Mouse (Mus musculus): ENCODE measurements around the gene 2610528J11Rik.

The 2610528J11Rik gene

GRCm38 (mm10) chr4:118542510-118543157, 15.8 kb downstream of the 2610528J11Rik start:
- DNase-seq (ENCODE audit: low spot score in 2 of 2), result no peak

- DNase-seq (ENCODE audit: low spot score in 2 of 2), result no peak
Observed at GRCm38 (mm10) chr4:118543158-118543530, 16.3 kb downstream of the 2610528J11Rik start.

GRCm38 (mm10) chr4:118543592-118544260, 16.9 kb downstream of the 2610528J11Rik start, which contains the start of gene Tmem125:
TSS of gene Tmem125 (minus strand) at chr4:118544044.
- DNase-seq (ENCODE audit: low spot score in 2 of 2), result no peak

GRCm38 (mm10) chr4:118544441-118545127, 17.8 kb downstream of the 2610528J11Rik start:
- no peak for DNase-seq (ENCODE audit: low spot score in 2 of 2)

- DNase-seq (ENCODE audit: low spot score in 2 of 2), result peak; percentile 67 to 77
Observed at GRCm38 (mm10) chr4:118547424-118548129, 20.8 kb downstream of the 2610528J11Rik start.

GRCm38 (mm10) chr4:118548130-118548480, 21.3 kb downstream of the 2610528J11Rik start:
- DNase-seq (ENCODE audit: low spot score in 2 of 2), result peak in 1 of 2 experiments; percentile 39

- no peak for DNase-seq (ENCODE audit: low spot score in 2 of 2)
Observed at GRCm38 (mm10) chr4:118553039-118553649, 26.3 kb downstream of the 2610528J11Rik start.

GRCm38 (mm10) chr4:118564062-118564925, 37.5 kb downstream of the 2610528J11Rik start:
- no peak for DNase-seq (ENCODE audit: low spot score in 2 of 2)

- no peak for DNase-seq (ENCODE audit: low spot score in 2 of 2)
Observed at GRCm38 (mm10) chr4:118564926-118565279, 38.1 kb downstream of the 2610528J11Rik start.

GRCm38 (mm10) chr4:118566161-118566676, 39.4 kb downstream of the 2610528J11Rik start:
- DNase-seq (ENCODE audit: low spot score in 2 of 2), result peak in 1 of 2 experiments; percentile 43

- peak; percentile 52 to 74 for DNase-seq (ENCODE audit: low spot score in 2 of 2)
Observed at GRCm38 (mm10) chr4:118568709-118569108, 41.9 kb downstream of the 2610528J11Rik start.

- DNase-seq (ENCODE audit: low spot score in 2 of 2), result no peak
Observed at GRCm38 (mm10) chr4:118569320-118569719, 42.5 kb downstream of the 2610528J11Rik start.

- DNase-seq (ENCODE audit: low spot score in 2 of 2), result no peak
Observed at GRCm38 (mm10) chr4:118571441-118571840, 44.6 kb downstream of the 2610528J11Rik start.

- DNase-seq (ENCODE audit: low spot score in 2 of 2), result peak; percentile 71 to 87
Observed at GRCm38 (mm10) chr4:118576097-118576496, 49.3 kb downstream of the 2610528J11Rik start.

- DNase-seq (ENCODE audit: low spot score in 2 of 2), result peak in 1 of 2 experiments; percentile 64
Observed at GRCm38 (mm10) chr4:118579313-118579712, 52.5 kb downstream of the 2610528J11Rik start.

Data from spleen, postnatal 10 days (tissue).